Mouse (Mus musculus) embryo, embryonic 10 days (tissue): ENCODE results near the gene Xrra1.
"Not testable (repeated sequence)": the region's sequence is repeated elsewhere in the genome, so short reads cannot be mapped to it uniquely, and the experiment has no call there.

Experiments used
- DNase-seq: peaks from one replicate; pipeline ENCODE4 v3.0.0-alpha.2; 2015; ENCODE audit warnings: low spot score

Xrra1 gene

GRCm38 (mm10) chr7:99896905-99897304 is 38.0 kb downstream of the Xrra1 start:
- DNase-seq, result no peak

- no peak for DNase-seq
These were observed 43.3 kb downstream of the Xrra1 start for GRCm38 (mm10) chr7:99902208-99902607.

- no peak for DNase-seq
These were observed 44.2 kb downstream of the Xrra1 start for GRCm38 (mm10) chr7:99902918-99903665.

- DNase-seq, result no peak
These were observed 45.6 kb downstream of the Xrra1 start for GRCm38 (mm10) chr7:99904421-99905005.

GRCm38 (mm10) chr7:99906346-99906745 is 47.4 kb downstream of the Xrra1 start:
- DNase-seq, result no peak

GRCm38 (mm10) chr7:99907463-99907862 is 48.5 kb downstream of the Xrra1 start:
- no peak for DNase-seq

- DNase-seq, result no peak
These were observed 52.1 kb downstream of the Xrra1 start for GRCm38 (mm10) chr7:99911038-99911437.

- no peak for DNase-seq
These were observed 55.4 kb downstream of the Xrra1 start for GRCm38 (mm10) chr7:99914316-99914715.

GRCm38 (mm10) chr7:99915511-99915910 is 56.6 kb downstream of the Xrra1 start:
- DNase-seq, result no peak

- peak; percentile 77 for DNase-seq
These were observed 57.9 kb downstream of the Xrra1 start for GRCm38 (mm10) chr7:99916741-99917319.

GRCm38 (mm10) chr7:99917320-99917844 is 58.5 kb downstream of the Xrra1 start:
- peak; percentile 68 for DNase-seq

GRCm38 (mm10) chr7:99919164-99919563 is 60.2 kb downstream of the Xrra1 start:
- no peak for DNase-seq

- DNase-seq, result no peak
These were observed 61.1 kb downstream of the Xrra1 start for GRCm38 (mm10) chr7:99919971-99920370.

- DNase-seq, result no peak
These were observed 61.5 kb downstream of the Xrra1 start for GRCm38 (mm10) chr7:99920416-99920815.

- DNase-seq, result peak; percentile 74
These were observed 68.2 kb downstream of the Xrra1 start for GRCm38 (mm10) chr7:99926916-99927714.

- DNase-seq, result peak; percentile 17
These were observed 76.8 kb downstream of the Xrra1 start for GRCm38 (mm10) chr7:99935758-99936157.

- no peak for DNase-seq
These were observed 81.8 kb downstream of the Xrra1 start for GRCm38 (mm10) chr7:99940669-99941068.

- no peak for DNase-seq
These were observed 85.6 kb downstream of the Xrra1 start for GRCm38 (mm10) chr7:99944520-99944919.

GRCm38 (mm10) chr7:99945012-99945411 is 86.1 kb downstream of the Xrra1 start:
- not testable (repeated sequence) for DNase-seq

- DNase-seq, result no peak
These were observed 87.0 kb downstream of the Xrra1 start for GRCm38 (mm10) chr7:99945939-99946338.

- no peak for DNase-seq
These were observed 87.4 kb downstream of the Xrra1 start for GRCm38 (mm10) chr7:99946356-99946755.

GRCm38 (mm10) chr7:99947329-99947728 is 88.4 kb downstream of the Xrra1 start:
- no peak for DNase-seq
